Mouse (Mus musculus) embryo, embryonic 11.5 days (tissue): Measurements from ENCODE around the gene Spaar.
"Not testable (repeated sequence)": the region's sequence is repeated elsewhere in the genome, so short reads cannot be mapped to it uniquely, and the experiment has no call there.

Source experiments
- DNase-seq: peaks from one replicate; pipeline ENCODE4 v3.0.0-alpha.2; 2012; ENCODE audit warnings: low read depth, low spot score

Gene Spaar

DNA sequence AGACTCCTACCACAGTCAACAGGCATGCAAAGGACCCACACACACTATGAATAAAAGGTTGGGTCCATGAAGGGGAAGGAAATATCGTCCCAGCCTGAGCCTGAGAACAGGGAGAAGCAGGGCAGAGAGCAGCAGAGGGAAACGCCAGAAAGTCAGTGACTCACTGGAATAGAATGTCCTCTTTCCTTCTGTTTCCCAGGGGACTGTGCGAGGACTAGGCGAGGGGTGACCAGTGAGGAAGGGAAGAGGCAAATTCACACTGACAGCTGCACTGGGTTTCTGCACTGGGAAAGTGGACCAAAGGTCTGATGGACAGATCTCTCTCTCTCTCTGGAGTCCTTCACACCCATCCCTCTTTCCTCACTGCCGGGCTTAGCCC lies 1.3 kb upstream of the Spaar start:
- no peak for DNase-seq

DNA sequence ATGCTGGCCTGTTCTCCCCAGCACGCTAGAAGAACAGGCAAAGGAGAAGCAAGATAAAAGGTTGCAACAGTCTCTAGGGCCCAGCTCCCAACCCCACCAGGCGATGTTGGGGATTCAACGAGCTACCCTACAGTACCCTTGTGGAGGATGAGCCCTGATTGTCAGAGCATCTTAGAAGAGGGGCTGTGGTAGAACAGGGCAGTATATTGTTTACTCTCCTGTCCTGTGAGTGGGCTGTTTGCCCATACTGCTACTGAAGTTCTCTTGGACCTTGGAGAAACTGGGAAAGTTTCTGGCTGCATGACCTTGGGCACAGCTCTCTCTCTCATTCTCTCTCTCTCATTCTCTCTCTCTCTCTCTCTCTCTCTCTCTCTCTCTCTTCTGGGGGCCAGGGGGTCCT lies 708 bp upstream of the Spaar start:
- no peak for DNase-seq

DNA sequence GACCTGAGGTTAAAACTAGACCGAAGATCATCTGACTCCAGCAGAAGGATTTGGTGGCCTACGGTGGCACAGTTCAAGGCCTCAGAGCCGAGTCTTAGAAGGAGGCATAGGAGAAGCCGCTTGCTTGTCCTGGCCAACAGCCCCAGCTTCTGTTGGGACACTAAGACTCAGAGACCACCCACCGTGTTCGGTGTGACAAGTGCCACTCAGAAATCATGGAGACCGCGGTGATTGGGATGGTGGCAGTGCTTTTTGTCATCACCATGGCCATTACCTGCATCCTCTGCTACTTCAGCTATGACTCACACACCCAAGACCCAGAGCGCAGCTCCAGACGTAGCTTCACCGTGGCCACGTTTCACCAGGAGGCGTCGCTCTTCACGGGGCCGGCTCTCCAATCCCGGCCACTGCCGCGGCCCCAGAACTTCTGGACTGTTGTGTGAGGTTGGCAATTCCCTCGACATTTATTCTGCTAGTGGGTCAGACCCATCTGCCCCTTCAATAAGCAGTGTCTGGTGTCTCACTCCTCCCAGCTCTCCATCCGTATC lies 990 bp downstream of the Spaar start:
- DNase-seq, result no peak

DNA sequence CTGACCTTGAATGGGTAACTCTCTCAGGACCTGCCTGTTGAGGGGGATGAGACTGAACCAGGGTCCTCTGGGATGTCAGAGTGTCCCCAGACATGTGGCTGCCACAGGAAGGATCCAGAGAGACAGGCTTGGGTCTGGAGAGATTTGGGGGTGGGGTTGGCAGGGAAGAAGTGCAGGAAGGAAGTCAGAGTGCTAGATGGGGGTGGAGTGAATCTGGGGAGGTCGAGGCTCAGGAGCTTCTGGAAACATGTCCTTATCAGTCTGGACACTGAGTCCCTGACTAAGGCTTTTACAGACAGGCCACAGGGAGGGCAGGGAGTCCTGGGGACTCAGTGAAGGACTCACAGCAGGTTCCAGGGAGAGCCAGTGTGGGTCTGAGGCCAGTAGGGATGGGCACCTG lies 2.3 kb downstream of the Spaar start:
- no peak for DNase-seq

DNA sequence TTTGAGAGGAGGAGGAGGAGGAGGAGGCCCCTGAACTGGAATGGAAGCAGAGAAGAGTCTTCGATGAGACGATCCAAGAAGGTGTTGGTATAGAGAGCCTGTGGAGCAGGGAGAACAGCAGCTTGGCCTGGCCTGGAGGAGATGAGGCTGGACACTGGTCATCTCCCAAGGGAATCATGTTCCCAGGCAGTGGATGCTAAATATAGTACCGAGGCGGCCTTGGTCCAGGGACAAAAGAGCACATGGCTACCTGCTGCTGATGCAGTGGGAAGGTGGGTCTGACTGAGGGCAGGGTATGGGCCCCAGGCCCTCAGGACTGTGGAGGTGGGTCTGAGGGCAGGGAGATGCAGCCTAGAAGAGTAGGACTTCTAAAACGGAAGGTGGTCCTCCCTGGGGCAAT lies 3.4 kb downstream of the Spaar start:
- no peak for DNase-seq

DNA sequence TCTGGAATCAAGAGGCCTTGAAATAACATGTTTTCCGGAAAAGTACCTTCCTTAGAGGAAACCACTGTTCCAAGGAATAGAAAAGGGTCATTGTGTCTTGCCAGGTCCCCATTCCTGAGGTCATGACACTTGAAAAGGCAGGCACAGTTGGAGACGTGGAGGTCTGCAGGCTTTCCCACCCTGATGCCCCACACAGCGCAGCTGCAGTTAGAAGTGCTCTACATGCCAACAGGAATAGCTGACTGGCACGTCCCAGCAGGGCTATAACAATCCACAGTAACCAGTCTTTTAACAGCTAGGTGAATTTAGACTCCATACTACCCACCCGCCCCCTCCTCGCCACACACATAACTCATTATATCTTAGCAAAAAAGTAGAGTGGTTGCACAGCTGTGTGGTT lies 7.3 kb downstream of the Spaar start:
- no peak for DNase-seq

DNA sequence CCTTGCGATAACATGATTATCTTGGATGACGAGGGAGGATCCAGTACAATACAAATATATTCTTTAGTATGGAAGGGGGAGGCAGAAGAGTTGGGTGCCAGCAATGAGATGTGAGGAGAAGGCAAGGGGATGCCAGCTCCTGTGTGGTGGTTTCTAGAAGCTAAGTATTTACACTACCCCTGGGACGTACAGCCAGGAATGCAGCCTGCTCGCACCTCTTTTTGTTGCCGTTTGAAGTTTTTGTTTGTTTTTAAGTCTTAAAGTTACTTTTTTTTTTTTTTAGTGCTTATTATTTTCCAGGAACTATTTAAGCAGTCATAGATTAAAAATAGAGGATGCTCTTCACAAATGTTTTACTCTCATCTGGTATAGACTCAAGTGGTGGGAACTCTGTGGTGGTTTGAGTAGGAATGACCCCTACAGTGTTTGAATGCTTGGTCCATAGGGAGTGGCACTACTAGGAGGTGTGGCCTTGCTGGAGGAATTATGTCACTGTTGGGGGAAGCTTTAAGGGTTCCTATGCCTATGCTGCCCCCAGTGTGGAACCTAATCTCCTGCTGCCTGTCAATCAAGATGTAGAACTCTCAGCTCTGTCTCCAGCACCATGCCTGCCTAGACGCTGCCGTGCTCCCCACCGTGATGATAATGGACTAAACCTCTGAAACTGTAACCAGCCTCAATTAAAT lies 9.3 kb downstream of the Spaar start:
- DNase-seq, result no peak

DNA sequence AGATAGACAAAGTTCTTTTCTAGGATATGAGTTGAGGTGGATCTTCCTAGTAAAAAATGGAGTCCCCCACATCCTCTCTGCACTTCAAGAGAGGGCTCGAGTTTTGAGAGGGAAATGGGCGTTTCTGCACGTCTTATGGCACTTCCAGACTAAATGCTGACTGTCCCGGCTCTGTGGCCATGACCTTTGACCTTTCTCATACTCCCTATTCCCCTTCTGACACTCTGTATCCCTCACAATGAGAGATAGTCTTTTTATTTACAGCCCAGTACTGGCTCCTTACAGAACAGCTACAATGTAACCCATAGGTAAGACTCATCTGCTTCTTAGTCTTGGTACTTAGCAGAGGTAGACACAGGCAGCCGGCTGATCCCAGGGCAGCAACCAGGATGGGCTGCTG lies 11.7 kb downstream of the Spaar start:
- no peak for DNase-seq

DNA sequence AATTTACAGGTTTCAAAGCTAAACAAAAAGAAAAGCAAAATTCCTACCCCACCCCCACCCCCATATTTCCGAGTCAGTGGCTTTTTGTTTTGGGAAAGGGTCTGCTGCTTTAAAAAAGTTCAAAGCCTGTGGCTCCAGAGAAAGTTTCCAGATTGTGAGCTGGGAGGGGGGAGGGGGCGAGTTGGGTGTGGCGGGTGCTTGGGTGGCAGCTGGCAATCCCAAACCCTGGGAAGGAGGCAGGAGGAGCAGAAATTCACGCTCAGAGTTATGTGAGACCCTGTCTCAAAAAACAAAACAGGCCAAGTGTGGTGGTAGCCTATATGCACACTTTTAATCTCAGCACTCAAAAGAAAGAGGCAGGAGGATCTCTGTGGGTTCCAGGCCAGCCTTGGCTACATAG lies 12.8 kb downstream of the Spaar start:
- no peak for DNase-seq

DNA sequence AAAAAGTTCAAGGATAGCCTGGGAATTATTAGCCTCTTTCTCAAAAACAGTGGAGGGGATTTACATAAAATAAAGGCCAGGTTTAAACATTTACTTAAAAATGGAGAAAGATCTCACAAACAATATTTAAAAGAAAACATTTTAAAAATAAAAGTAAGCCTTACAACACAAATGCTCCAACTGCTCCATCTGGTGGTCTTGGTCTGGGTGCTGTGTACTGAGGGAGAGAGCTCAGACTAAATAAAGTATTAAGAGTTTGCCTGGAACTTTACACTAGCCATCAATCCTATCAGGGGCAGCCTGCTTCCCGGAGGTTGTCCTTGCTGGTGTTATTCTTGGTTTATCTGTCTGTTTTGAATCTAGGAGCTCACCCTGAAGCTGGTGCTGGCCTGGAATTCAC lies 13.3 kb downstream of the Spaar start:
- DNase-seq, result no peak

DNA sequence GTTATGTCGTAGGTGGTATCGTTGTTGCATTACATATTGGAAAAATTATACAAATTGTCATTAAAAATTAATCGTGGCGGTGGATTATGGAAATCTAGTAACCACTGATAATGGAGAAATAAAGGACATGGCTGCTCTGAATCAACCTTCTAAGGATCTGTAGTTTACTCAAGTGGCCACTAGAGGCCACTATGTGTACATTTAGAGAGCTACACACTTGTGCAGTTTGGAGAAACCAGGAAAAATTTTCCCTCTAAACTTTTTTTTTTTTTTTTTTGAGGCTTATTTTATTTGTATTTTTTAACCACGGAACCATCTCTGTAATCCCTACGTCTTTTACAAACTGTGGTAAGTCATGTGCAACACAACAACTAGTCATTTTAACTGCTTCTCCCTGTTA lies 15.4 kb downstream of the Spaar start:
- DNase-seq, result no peak

DNA sequence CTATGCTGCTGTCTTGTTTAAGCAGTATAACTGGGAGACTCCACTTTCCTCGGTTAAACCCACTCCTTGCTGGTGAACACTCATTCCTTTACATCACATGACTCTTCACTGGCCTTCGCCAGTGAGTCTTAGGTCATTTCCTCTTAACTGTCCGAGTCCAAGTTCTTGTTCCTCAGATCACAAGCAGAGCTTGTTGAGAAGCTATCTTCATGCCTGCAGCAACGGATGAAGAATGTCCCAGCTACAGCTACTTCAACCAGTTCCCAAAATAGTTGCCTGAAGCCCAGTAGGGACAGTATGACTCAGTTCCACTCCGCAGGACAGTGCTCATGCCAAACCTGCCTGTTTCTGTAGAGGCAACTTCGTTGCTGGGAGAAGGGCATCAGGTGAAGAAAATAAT lies 27.4 kb downstream of the Spaar start:
- no peak for DNase-seq

DNA sequence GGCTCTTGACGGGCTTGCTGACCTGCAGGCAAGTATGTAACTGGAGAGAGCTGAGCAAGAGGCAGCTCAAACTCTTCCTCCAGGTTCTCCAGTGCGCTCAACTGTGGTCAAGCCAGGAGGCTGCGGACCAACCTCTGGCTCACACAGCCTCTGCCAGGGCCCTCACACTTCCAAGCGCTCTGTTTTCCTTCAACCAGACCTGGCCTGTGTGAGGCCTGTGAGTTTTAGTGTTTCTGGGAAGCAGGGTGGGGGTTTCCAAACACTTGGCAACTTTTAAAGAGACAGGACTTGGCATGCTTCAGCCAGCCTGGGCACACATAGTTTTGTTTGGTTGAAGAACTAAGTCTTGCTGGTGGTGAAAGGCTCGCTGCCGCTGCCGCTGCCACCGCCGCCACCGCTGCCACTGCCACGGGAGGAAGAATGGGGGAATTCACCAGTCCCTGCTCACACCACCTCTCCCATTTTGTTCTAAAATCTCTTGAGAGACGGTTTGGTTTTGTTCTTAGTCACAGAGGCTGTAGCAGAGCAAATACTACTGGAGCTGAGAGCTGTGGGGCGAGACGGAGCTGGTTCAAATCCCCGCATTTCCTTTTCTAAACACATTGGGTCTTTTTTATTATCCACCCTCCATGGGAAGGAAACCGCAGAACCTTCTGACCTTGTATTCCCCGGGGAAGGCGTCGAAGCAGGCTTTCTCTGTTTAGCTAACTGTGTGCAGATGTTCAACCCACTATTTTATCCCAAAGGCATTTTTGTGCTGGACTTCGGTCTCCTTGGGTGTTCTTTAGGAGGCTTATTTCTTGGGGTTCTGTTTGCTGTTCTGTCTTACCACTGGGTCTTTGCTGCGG lies 30.0 kb downstream of the Spaar start:
- no peak for DNase-seq

DNA sequence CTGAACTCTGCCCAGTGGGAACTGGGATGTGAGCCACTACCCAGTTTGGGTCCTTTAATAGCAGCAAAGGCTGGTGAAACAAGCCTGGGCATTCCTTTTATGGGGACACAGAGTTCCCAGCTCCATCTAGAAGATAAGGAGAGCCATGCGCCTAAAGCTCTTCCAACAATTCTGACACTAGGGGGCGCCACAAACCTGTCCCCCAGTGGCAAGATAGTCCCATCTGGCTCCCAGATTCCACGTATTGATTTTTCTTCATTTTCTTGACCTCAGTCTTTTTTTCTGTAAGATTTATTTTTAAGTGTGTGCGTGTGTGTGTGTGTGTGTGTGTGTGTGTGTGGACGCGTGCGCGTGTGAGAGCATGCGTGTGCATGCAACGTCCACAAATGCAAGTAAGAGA lies 30.6 kb downstream of the Spaar start:
- DNase-seq, result no peak

DNA sequence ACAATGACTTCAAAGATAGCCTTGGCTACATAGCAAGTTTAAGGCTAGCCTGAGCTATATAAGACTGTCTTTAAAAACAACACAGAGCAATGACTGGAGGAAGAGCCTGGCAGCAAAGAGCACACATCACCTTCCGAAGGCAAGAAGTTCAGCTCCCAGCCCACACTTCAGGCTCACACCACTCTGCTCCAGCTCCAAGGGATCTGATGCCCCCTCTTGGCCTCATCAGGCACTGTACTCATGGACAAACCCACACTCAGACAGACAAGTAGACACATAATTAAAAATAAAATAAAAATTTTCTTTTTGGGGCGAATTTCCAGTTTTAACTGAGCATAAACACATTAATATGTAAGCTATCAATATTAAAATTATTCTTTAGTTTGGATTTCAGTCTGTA lies 31.5 kb downstream of the Spaar start:
- no peak for DNase-seq

DNA sequence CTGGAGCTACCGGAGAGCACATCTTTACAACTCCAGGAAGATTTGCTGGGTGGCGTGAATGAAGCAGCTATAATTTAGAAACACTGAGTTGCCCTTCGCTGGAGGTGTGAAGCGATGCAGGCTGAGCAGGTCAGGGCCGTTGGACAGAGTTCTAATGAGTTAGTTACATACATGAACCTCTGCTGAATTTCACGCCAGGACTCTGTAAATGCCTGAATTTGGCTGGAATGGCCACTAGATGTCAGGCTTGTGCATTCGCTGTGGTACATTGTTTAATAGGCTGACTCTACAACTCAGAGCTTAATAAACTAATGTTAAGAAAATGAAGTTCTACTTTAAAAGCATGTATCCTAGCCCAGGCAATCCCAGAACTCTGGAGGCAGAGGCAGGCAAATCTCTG lies 33.6 kb downstream of the Spaar start:
- DNase-seq, result no peak

DNA sequence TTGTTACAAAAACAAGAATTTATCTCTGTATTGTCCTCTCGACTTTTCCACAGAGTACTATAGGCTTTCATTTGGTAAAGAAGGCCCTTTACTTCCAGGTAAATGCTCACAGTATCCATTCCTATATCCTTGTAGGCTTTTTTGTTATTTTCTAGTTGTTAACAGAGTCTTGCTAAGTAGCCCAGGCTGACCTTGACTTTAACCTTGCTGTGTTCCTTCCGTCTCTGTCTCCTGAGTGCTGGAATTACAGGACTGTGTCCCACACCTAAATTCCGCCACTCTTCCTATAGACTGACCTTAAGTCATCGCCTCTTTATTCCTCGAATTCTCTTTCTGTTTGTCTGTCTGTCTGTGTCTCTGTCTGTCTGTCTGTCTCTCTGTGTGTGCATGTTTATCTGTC lies 38.5 kb downstream of the Spaar start:
- DNase-seq, result no peak

DNA sequence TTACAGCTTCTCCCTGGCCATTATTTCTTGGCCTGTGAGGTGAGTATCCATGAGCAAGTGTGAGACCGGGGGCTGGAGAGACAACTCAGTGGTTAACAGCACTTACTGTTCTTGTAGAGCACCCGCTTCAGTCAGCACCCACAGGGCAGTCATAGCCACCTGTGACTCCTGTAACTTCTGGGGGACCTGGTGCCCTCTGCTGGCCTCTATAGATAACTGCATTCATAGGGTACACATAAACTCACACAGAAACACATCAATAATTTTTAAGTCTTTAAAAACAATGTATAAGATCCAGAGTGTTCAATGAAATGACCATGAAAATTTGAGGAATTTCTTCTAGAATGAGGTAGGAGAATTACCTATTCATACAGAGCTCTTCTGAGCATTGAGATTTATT lies 39.5 kb downstream of the Spaar start:
- no peak for DNase-seq

DNA sequence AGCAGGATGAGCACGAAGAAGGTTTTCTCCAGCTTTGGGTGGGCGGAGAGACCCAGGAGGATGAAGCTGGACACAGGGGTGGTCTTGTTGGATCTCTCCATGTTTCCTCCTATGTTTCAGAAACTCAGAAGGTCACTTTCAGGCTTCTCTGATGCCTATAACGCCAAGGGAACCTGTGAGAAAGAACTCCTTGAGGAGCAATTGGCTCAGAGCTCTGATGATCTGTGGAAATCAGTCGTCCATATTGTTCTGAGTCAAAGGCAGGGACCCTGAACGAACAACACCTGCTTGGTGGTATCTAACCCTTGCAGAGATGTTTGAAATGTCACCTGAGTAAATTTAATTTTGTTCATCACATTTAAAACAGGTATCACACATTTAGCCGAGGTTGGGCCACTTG lies 41.1 kb downstream of the Spaar start, which contains the start of gene Olfr159:
Gene Olfr159, minus strand, starts transcription at position 101 of the 400 bp plus-strand sequence.
- DNase-seq, result no peak

DNA sequence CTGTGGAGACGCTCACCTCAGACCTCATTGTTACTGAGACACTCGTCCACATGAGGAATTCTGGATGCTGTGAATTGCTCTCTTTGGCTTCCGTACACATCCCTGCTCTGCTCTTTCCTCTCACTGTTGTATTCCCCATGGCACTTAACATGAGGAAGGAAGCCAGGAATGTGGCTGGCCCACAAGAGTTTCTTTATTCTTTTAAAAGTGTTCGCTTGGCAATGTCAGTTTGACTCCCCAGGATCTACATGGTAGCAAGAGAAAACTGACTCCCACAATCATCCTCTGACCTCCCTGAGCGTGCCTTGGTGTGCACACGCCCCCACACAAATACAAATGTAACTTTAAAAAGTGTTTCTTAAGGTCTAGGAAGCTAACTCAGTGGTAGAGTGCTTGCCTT lies 41.8 kb downstream of the Spaar start:
- DNase-seq, result no peak

DNA sequence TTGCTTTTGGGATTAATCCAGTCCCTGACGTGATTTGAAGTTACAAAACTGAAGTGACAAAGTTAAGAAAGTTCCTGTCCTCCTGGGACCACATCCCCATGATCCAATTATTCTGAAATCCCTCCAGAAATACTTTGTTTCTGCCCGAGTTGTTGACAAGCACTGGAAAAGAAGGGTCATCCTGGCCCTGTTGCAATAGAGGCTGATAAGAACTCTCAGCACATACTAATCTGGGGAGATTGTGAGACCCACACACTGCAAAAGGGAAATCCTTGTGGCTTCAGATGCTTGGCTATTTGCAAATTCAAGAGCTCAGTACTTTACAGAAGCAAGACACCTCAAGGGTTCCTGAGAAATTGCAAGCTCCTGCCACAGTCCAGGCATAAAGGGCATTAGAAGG lies 42.5 kb downstream of the Spaar start:
- no peak for DNase-seq

DNA sequence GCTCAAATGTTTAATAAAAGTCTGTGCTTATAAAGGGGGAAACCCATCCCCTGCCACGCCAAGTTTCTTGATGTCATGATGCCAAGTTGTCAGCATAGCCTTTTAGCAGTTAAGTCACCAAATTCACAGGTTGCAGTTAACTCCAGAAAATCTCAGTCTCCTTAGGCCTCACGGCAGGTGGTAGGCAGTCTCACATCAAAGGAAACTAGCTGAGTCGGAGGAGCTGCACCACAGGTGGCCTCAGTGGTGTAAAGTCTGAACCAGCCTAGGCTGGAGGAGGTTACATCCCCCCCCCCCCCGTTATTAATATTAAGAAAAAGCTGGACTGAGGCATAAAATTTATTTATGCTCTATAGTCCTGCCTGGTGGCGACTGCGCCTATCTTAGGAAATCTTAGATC lies 65.5 kb downstream of the Spaar start:
- DNase-seq, result no peak

DNA sequence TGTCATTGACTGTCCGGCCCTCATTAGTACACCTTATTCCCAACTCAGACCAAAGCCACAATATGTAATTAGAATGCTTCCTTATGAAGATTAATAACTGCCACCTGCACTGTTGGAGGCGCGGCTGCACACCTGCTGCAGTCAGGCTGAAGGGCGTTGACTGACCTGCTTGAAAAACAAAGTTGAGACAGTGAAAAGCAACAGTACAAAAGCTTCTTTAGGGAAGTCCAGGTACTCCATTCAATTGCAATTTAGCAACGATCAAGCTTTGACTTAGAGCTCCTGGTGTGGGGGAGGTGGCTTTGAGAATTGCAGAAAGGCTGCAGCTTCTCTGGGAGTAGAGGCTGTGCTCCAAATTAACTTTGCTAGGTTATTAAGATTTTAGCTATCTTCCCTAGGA lies 66.0 kb downstream of the Spaar start:
- not testable (repeated sequence) for DNase-seq
